Mouse (Mus musculus) limb, embryonic 14.5 days (tissue): ENCODE measurements around the gene Hoxc9. TPM values are rescaled to one million over a fixed set of nuclear protein-coding genes. Genes with fewer than 3 reads are reported as not detected.

Source experiments
- ATAC-seq: fragments of 200-750 bp; cut with Nextera tagmentation; 2 replicates; pipeline ENCODE4 v1.8.0; 2017; ENCODE audit warnings: low read depth, moderate number of reproducible peaks, moderate TSS enrichment; ENCODE audit not compliant: low FRiP score
- DNase-seq: peaks from one replicate; pipeline ENCODE4 v3.0.0-alpha.2; 2015; ENCODE audit warnings: low spot score
- H3K27ac ChIP-seq: fragments of 300-500 bp; sonication (generic); replicated peaks from 2 replicates; pipeline ENCODE4 v1.5.1; 2014; ENCODE audit warnings: low read depth, mild to moderate bottlenecking, low read length, moderate library complexity, mixed read lengths
- H3K27me3 ChIP-seq: fragments of 300-500 bp; sonication (generic); 2 replicates; pipeline ENCODE4 v1.6.1; 2014; ENCODE audit warnings: low read length, mixed read lengths; ENCODE audit not compliant: control insufficient read depth, insufficient read depth
- H3K36me3 ChIP-seq: fragments of 300-500 bp; sonication (generic); 2 replicates; pipeline ENCODE4 v1.6.1; 2014; ENCODE audit warnings: mild to moderate bottlenecking, low read length, moderate library complexity, mixed read lengths; ENCODE audit not compliant: control insufficient read depth, insufficient read depth
- H3K4me1 ChIP-seq: fragments of 300-500 bp; sonication (generic); 2 replicates; pipeline ENCODE4 v1.6.1; 2014; ENCODE audit warnings: antibody characterized with exemption, low read length, mixed read lengths; ENCODE audit not compliant: control insufficient read depth, insufficient read depth
- H3K4me2 ChIP-seq: fragments of 300-500 bp; sonication (generic); replicated peaks from 2 replicates; pipeline ENCODE4 v1.6.1; 2014; ENCODE audit warnings: low read depth, mild to moderate bottlenecking, low read length, moderate library complexity; ENCODE audit not compliant: severe bottlenecking
- H3K4me3 ChIP-seq: fragments of 300-500 bp; sonication (generic); replicated peaks from 2 replicates; pipeline ENCODE4 v1.5.1; 2014; ENCODE audit warnings: low read length
- H3K9ac ChIP-seq: fragments of 300-500 bp; sonication (generic); 2 replicates; pipeline ENCODE4 v1.6.1; 2014; ENCODE audit warnings: mild to moderate bottlenecking, low read depth, low read length, moderate library complexity; ENCODE audit not compliant: severe bottlenecking
- H3K9me3 ChIP-seq: fragments of 300-500 bp; sonication (generic); 2 replicates; pipeline ENCODE4 v1.6.1; 2016; ENCODE audit warnings: low read length; ENCODE audit not compliant: control insufficient read depth
- POLR2A ChIP-seq: fragments of 200-500 bp; IDR thresholded peaks from 2 replicates; pipeline ENCODE4 v1.8.0; 2012; ENCODE audit warnings: inconsistent platforms, mild to moderate bottlenecking, moderate library complexity, borderline replicate concordance; ENCODE audit not compliant: insufficient read depth, insufficient read length; ENCODE audit errors: extremely low read depth
- WGBS: fragments of 180-500 bp; shearing (Covaris S2); extraction: QIAGEN DNeasy Blood & Tissue Kit; methylation state at CpG from one replicate; pipeline ENCODE4 v1.1.7; 2014; 5-methylcytosine and 5-hydroxymethylcytosine counted together
- polyA plus RNA-seq, 2 experiments: library from polyadenylated mRNA; depleted of rRNA in 1 of 2; stranded (reverse) in 1 of 2; unstranded in 1 of 2; fragments of >200 nt; fragmentation: Nextera tagmentation in 1 of 2; extraction: Ambion mirVana in 1 of 2; gene quantifications; 2 replicates each; pipeline versions ENCODE4 v1.2.1 to v1.2.3; 2012 to 2014

The Hoxc9 gene
- polyA plus RNA-seq, 2 experiments = 1.1 to 2.1 TPM

- Histone ChIP-seq H3K27me3 (peaks cover 97% of the 10 kb centered on the region), H3K4me3 (no peak overlapping the region; the same call in 1 of the 2 replicates), H3K4me2 (no peak overlapping the region), H3K9ac (no peak overlapping the region), H3K27ac (no peak overlapping the region), H3K36me3 (no peaks in the 10 kb centered on the region), H3K4me1 (peaks cover 4% of the 10 kb centered on the region), H3K9me3 (no peaks in the 10 kb centered on the region)
- WGBS = 8% methylated on average over 12 of the region's 12 CpGs
- ATAC-seq (no peak), DNase-seq (no peak)
- no peak for TF ChIP-seq POLR2A
Measured at GRCm38 (mm10) chr15:102983716-102984115, 7.5 kb downstream of the Hoxc9 start.

DNA sequence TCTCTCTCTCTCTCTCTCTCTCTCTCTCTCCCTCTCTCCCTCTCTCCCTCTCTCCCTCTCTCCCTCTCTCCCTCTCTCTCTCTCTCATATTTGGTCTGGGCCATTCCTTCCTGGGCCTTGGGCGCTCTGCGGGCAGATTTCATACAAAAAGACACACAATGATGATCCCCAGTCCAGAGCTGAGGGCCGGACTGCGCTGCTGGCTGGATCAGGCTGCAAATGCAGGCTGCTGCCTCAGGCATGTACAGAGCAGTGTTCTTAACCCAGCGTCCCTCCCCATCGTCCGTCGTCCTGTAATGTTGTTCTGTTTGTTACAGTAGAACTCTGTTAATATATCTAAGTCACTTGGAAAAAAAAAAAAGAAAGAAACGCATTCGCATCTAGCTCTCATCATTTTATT, 8.3 kb downstream of the Hoxc9 start:
- 14% methylated on average over 10 of the region's 10 CpGs for WGBS

GRCm38 (mm10) chr15:102984925-102985324, 8.7 kb downstream of the Hoxc9 start:
- Histone ChIP-seq H3K4me2 (no peak overlapping the region), H3K9me3 (no peaks in the 10 kb centered on the region), H3K27ac (no peak overlapping the region), H3K27me3 (peaks cover 98% of the 10 kb centered on the region), H3K4me3 (no peak overlapping the region), H3K4me1 (peaks cover 4% of the 10 kb centered on the region), H3K36me3 (no peaks in the 10 kb centered on the region), H3K9ac (no peak overlapping the region)
- DNase-seq (no peak), ATAC-seq (no peak)
- 16% methylated on average over 3 of the region's 3 CpGs for WGBS
- TF ChIP-seq POLR2A = no peak

More for the DNA sequence above, 8.3 kb downstream of the Hoxc9 start:
- TF ChIP-seq POLR2A = no peak
- Histone ChIP-seq H3K4me2 (no peak overlapping the region), H3K4me3 (no peak overlapping the region), H3K9ac (no peak overlapping the region), H3K36me3 (no peaks in the 10 kb centered on the region), H3K27ac (no peak overlapping the region), H3K27me3 (peaks cover 98% of the 10 kb centered on the region), H3K4me1 (peaks cover 4% of the 10 kb centered on the region), H3K9me3 (no peaks in the 10 kb centered on the region)
- DNase-seq = no peak
- no peak for ATAC-seq

GRCm38 (mm10) chr15:102987124-102987833, 11.0 kb downstream of the Hoxc9 start:
- no peak overlapping the region for H3K9ac ChIP-seq
- H3K9me3 ChIP-seq = no peaks in the 10 kb centered on the region
- H3K4me3 ChIP-seq = no peak overlapping the region
- peak; percentile 96 for DNase-seq
- H3K36me3 ChIP-seq = no peaks in the 10 kb centered on the region
- no peak overlapping the region for H3K27ac ChIP-seq
- ATAC-seq = peak; percentile 39; the same call in 1 of the 2 replicates
- TF ChIP-seq POLR2A = no peak
- WGBS = 4% methylated on average over 21 of the region's 21 CpGs
- no peak overlapping the region for H3K4me2 ChIP-seq
- H3K27me3 ChIP-seq = peaks cover 96% of the 10 kb centered on the region
- no peaks in the 10 kb centered on the region for H3K4me1 ChIP-seq

DNA sequence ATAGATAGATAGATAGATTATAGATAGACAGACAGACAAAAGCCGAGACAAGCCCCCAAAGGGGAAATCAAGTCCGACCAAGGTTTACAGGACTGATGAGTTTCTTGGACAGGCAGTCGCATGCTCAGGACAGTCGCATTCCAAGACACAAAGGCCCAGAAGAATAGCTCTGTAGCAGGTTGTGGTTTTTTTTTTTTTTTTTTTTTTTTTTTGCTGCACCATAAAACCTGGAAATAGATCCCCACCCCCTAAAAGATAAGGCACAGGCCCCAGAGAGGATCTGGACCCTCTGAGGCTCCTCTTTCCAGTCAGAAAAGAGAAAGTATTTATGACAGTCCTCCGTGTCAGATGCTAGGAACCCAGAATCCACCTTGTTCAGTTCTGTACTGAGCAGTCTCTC, 11.8 kb downstream of the Hoxc9 start:
- Histone ChIP-seq H3K9me3 (no peaks in the 10 kb centered on the region), H3K4me1 (no peaks in the 10 kb centered on the region), H3K4me3 (no peak overlapping the region), H3K36me3 (no peaks in the 10 kb centered on the region), H3K9ac (no peak overlapping the region), H3K4me2 (no peak overlapping the region), H3K27me3 (peaks cover 94% of the 10 kb centered on the region), H3K27ac (no peak overlapping the region)
- TF ChIP-seq POLR2A = no peak
- ATAC-seq (no peak), DNase-seq (no peak)
- 41% methylated on average over 5 of the region's 5 CpGs for WGBS
